Mouse (Mus musculus): Measurements from ENCODE around the gene Slc25a43.

The Slc25a43 gene

DNA sequence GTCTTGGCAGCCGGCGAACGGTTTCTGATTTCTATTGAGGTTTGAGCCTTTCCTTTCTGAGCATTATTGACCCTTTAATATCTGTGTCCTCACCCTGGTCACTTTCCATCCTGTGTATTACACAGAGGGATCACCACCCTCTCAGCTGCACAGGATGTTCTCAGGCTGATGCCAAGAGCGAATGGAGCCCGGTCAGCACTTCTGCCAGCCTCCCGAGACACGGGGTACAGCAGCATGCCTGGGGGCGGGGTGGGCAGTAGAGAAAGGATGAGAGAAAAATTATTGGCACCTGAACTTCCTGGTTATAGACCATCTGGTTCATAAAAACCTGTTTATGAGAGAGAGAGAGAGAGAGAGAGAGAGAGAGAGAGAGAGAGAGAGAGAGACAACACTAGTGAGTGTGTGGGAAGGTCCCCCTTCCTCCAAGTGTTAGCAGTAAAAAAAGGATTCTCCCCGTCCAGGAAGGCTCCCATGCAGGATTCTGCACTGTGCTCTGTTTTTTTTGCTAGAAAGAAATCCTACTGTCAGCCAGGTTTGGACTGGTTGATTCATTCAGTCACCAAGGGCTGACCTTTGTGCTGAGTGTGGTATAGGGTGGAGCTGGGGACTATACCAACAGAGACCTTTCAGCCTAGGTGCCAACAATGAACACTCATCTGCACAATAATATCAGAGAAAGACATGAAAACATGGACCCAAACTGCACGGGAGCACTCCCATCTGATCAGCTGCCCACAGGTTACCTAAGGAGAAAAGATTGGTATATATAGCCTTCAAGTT is 80.7 kb downstream of the Slc25a43 start:
- no peak for DNase-seq (ENCODE audit: low spot score in 2 of 2)

DNA sequence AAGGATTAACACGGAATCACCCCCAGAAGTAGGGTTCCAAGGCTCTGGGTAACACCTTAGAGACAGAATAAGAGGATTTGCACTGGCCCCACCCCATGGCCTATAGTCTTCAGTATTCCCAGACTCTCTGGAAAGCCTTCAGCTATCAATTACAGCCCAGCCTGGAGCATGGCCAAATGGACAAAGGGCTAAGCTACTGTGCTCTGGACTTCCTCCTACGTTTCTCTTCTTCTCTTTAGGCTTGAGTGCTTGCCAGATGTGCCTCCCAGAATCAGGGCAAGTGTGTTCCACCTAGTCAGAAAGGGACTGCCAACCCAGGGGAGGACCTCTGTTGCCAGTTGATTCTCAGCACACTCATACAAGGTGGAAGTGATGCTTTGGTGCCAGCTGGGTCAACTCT is 81.6 kb downstream of the Slc25a43 start:
- no peak for DNase-seq (ENCODE audit: low spot score in 2 of 2)
